Mouse (Mus musculus): Measurements from ENCODE around the gene Ppp2r5c. TPM values are rescaled to one million over a fixed set of nuclear protein-coding genes. Genes with fewer than 3 reads are reported as not detected.

Ppp2r5c gene
- total and polyA plus RNA-seq, 2 experiments = 12.5 to 29.4 TPM

GRCm38 (mm10) chr12:110550364-110550763 lies 103.4 kb downstream of the Ppp2r5c start:
- WGBS = 86% methylated on average over 15 of the region's 15 CpGs
- peaks cover 27% of the 10 kb centered on the region for H3K36me3 ChIP-seq (ENCODE audit: control insufficient read depth, insufficient read depth, low read length)
- H3K27me3 ChIP-seq (ENCODE audit: control insufficient read depth, insufficient read depth, low read length) = no peaks in the 10 kb centered on the region
- no peaks in the 10 kb centered on the region for H3K4me1 ChIP-seq (ENCODE audit: control insufficient read depth, insufficient read depth, low read length)
- no peak for TF ChIP-seq POLR2A (IDR thresholded peaks at IDR 0.05; ENCODE audit: extremely low read depth, insufficient read depth, low read length)
- no peak for TF ChIP-seq CTCF (IDR thresholded peaks at IDR 0.05; ENCODE audit: low read depth, low read length)
- no peak for DNase-seq (ENCODE audit: extremely low read depth, low read depth, low spot score)
- H3K4me3 ChIP-seq (ENCODE audit: insufficient read depth, low read depth, low read length) = no peak overlapping the region
- no peak overlapping the region for H3K27ac ChIP-seq (replicated peaks; ENCODE audit: insufficient read depth, low read depth, low read length)
- H3K79me2 ChIP-seq (ENCODE audit: control insufficient read depth, insufficient read depth, low read length) = no peaks in the 10 kb centered on the region
- no peak overlapping the region for H3K9ac ChIP-seq (ENCODE audit: low read depth, low read length)

GRCm38 (mm10) chr12:110552113-110552512 lies 105.2 kb downstream of the Ppp2r5c start:
- Histone ChIP-seq H3K27me3 (ENCODE audit: control insufficient read depth, insufficient read depth, low read length) (no peaks in the 10 kb centered on the region), H3K9ac (ENCODE audit: low read depth, low read length) (no peak overlapping the region), H3K36me3 (ENCODE audit: control insufficient read depth, insufficient read depth, low read length) (peaks cover 26% of the 10 kb centered on the region), H3K79me2 (ENCODE audit: control insufficient read depth, insufficient read depth, low read length) (no peaks in the 10 kb centered on the region), H3K27ac (replicated peaks; ENCODE audit: insufficient read depth, low read depth, low read length) (no peak overlapping the region), H3K4me1 (ENCODE audit: control insufficient read depth, insufficient read depth, low read length) (no peaks in the 10 kb centered on the region), H3K4me3 (ENCODE audit: insufficient read depth, low read depth, low read length) (no peak overlapping the region)
- 85% methylated on average over 13 of the region's 13 CpGs for WGBS
- TF ChIP-seq CTCF (IDR thresholded peaks at IDR 0.05; ENCODE audit: low read depth, low read length) (no peak), POLR2A (IDR thresholded peaks at IDR 0.05; ENCODE audit: extremely low read depth, insufficient read depth, low read length) (no peak)
- DNase-seq (ENCODE audit: extremely low read depth, low read depth, low spot score) = no peak

GRCm38 (mm10) chr12:110553362-110553761 lies 106.4 kb downstream of the Ppp2r5c start:
- Histone ChIP-seq H3K79me2 (ENCODE audit: control insufficient read depth, insufficient read depth, low read length) (no peaks in the 10 kb centered on the region), H3K36me3 (ENCODE audit: control insufficient read depth, insufficient read depth, low read length) (peaks cover 22% of the 10 kb centered on the region), H3K4me3 (ENCODE audit: insufficient read depth, low read depth, low read length) (no peak overlapping the region), H3K27ac (replicated peaks; ENCODE audit: insufficient read depth, low read depth, low read length) (no peak overlapping the region), H3K27me3 (ENCODE audit: control insufficient read depth, insufficient read depth, low read length) (no peaks in the 10 kb centered on the region), H3K9ac (ENCODE audit: low read depth, low read length) (no peak overlapping the region), H3K4me1 (ENCODE audit: control insufficient read depth, insufficient read depth, low read length) (no peaks in the 10 kb centered on the region)
- DNase-seq (ENCODE audit: extremely low read depth, low read depth, low spot score) = no peak
- WGBS = 97% methylated on average over 5 of the region's 5 CpGs
- TF ChIP-seq CTCF (IDR thresholded peaks at IDR 0.05; ENCODE audit: low read depth, low read length) (no peak), POLR2A (IDR thresholded peaks at IDR 0.05; ENCODE audit: extremely low read depth, insufficient read depth, low read length) (no peak)

GRCm38 (mm10) chr12:110555536-110556240 lies 108.8 kb downstream of the Ppp2r5c start:
- H3K36me3 ChIP-seq (ENCODE audit: control insufficient read depth, insufficient read depth, low read length) = peaks cover 22% of the 10 kb centered on the region

GRCm38 (mm10) chr12:110556861-110557628 lies 110.1 kb downstream of the Ppp2r5c start:
- DNase-seq (ENCODE audit: extremely low read depth, low read depth, low spot score) = no peak
- no peaks in the 10 kb centered on the region for H3K27me3 ChIP-seq (ENCODE audit: control insufficient read depth, insufficient read depth, low read length)
- TF ChIP-seq POLR2A (IDR thresholded peaks at IDR 0.05; ENCODE audit: extremely low read depth, insufficient read depth, low read length) (no peak), CTCF (IDR thresholded peaks at IDR 0.05; ENCODE audit: low read depth, low read length) (no peak)
- no peaks in the 10 kb centered on the region for H3K4me1 ChIP-seq (ENCODE audit: control insufficient read depth, insufficient read depth, low read length)
- H3K27ac ChIP-seq (replicated peaks; ENCODE audit: insufficient read depth, low read depth, low read length) = no peak overlapping the region
- peaks cover 21% of the 10 kb centered on the region for H3K36me3 ChIP-seq (ENCODE audit: control insufficient read depth, insufficient read depth, low read length)
- WGBS = 94% methylated on average over 18 of the region's 18 CpGs
- H3K9ac ChIP-seq (ENCODE audit: low read depth, low read length) = no peak overlapping the region
- H3K79me2 ChIP-seq (ENCODE audit: control insufficient read depth, insufficient read depth, low read length) = no peaks in the 10 kb centered on the region
- no peak overlapping the region for H3K4me3 ChIP-seq (ENCODE audit: insufficient read depth, low read depth, low read length)

More at GRCm38 (mm10) chr12:110555536-110556240, 108.8 kb downstream of the Ppp2r5c start:
- H3K9ac ChIP-seq (ENCODE audit: low read depth, low read length) = no peak overlapping the region
- no peaks in the 10 kb centered on the region for H3K79me2 ChIP-seq (ENCODE audit: control insufficient read depth, insufficient read depth, low read length)
- TF ChIP-seq POLR2A (IDR thresholded peaks at IDR 0.05; ENCODE audit: extremely low read depth, insufficient read depth, low read length) (no peak), CTCF (IDR thresholded peaks at IDR 0.05; ENCODE audit: low read depth, low read length) (no peak)
- no peak overlapping the region for H3K4me3 ChIP-seq (ENCODE audit: insufficient read depth, low read depth, low read length)
- no peaks in the 10 kb centered on the region for H3K27me3 ChIP-seq (ENCODE audit: control insufficient read depth, insufficient read depth, low read length)
- no peak overlapping the region for H3K27ac ChIP-seq (replicated peaks; ENCODE audit: insufficient read depth, low read depth, low read length)
- DNase-seq (ENCODE audit: extremely low read depth, low read depth, low spot score) = no peak
- no peaks in the 10 kb centered on the region for H3K4me1 ChIP-seq (ENCODE audit: control insufficient read depth, insufficient read depth, low read length)
- WGBS = 94% methylated on average over 21 of the region's 21 CpGs
